Mouse (Mus musculus) gastrocnemius, adult 18-20 months (tissue): ENCODE results near the gene Slc9a3r2. TPM values are rescaled to one million over a fixed set of nuclear protein-coding genes. Genes with fewer than 3 reads are reported as not detected.
"Not testable (repeated sequence)": the region's sequence is repeated elsewhere in the genome, so short reads cannot be mapped to it uniquely, and the experiment has no call there.

Experiments used
- DNase-seq: peaks from one replicate; pipeline ENCODE4 v3.0.0; 2021; ENCODE audit warnings: low spot score
- total RNA-seq, 2 experiments: library from RNA; stranded (reverse); gene quantifications; 2 replicates each; pipeline ENCODE4 v1.2.3; 2021

Slc9a3r2 gene
- total RNA-seq, 2 experiments from 2014 or later, result 31.8 to 55.0 TPM

- not testable (repeated sequence) for DNase-seq
Measured at GRCm38 (mm10) chr17:24669214-24669544, 19.1 kb upstream of the Slc9a3r2 start.

- peak; percentile 64 for DNase-seq
Measured at GRCm38 (mm10) chr17:24667416-24667815, 17.3 kb upstream of the Slc9a3r2 start.

DNA sequence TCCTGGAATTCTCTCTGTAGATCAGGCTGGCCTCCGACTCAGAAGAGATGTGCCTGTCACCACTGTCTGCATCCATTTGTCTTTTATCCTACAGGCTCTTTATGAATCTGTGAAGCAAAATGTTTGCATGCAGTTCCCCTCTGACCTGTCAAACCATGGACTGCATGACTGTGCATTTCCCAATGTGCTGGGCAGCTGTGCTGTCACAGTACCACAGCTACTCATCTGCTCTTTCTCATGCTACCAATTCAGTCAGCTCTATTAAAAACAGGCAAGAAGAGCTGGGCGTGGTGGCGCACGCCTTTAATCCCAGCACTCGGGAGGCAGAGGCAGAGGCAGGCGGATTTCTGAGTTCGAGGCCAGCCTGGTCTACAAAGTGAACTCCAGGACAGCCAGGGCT is 16.9 kb upstream of the Slc9a3r2 start:
- DNase-seq, result not testable (repeated sequence)

DNA sequence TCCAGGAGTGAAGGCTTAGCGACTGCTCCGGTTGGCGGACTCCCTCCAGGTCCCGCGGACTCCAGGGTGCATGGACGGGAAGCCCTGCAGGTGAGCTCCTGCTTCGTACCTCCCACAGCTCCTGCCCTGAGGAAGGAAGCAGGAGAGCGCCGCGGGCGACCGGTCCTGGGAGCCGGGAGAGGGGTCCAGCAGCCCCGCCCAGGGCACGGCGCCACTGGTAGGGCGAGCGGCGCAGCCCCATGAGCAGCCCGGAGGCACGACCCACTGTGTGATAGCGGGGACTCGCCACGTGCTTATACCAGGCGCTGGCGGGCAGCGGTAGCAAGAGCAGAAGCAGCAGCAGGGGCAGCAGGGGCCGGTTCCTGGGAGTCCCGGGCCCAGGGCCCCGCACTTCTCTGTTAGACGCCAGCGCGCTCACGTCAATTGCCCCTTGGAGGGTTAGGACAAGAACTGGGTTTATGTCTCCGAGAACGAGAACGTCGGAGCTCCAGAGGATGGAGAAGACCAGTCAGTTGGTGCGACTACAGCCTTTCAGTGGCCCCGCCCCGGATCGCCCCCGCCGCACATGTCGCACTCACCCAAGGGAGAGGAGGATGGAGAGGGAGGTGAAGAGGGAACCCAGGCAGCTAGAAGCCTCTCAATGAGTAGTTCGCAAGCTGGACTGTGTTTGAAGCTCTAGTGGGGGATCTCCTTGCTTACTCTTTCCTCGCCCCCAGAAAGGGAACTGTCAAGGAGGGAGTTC is 8.1 kb upstream of the Slc9a3r2 start, which contains the start of gene Npw:
Gene Npw, minus strand, starts transcription at position 441 of the 742 bp plus-strand sequence.
- no peak for DNase-seq

DNA sequence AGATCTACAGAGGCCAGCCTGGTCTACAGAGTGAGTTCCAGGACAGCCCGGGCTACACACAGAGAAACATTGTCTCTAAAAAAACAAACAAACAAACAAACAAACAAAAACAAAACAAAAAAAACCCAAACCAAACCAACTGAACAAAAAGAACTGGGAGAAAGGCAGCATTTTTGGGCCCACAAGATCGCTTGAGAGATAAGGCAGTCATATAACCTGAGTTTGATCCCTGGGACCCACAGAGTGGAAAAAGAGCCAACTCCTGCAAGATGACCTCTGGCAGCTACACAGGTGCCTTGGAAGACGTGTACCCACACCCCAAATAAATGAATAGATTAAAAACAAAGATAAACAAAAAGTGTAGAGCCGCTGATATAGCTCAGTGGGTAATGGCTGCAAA is 4.8 kb upstream of the Slc9a3r2 start:
- DNase-seq, result no peak

- DNase-seq, result peak; percentile 76
Measured at GRCm38 (mm10) chr17:24653967-24654710, 4.0 kb upstream of the Slc9a3r2 start.

DNA sequence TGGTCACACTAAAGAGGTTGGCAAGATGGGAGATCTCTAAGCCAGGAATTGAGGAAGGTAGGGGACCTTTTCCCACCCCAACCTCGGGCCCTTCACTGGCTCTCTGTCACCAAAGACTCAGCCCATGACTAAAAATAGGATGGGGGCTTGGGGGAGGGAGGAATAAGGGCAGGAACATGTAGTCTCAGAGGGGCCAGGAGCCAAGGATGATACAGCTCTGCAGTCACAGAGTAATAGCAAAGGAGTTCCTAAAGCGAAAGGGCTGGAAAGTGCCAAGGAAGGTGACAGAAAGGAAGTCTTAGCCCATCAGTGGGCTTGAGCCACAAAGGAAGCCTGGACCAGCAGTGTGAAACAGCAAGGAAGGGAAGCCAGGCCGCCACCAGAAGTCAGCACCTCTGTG is 1.7 kb upstream of the Slc9a3r2 start:
- no peak for DNase-seq

DNA sequence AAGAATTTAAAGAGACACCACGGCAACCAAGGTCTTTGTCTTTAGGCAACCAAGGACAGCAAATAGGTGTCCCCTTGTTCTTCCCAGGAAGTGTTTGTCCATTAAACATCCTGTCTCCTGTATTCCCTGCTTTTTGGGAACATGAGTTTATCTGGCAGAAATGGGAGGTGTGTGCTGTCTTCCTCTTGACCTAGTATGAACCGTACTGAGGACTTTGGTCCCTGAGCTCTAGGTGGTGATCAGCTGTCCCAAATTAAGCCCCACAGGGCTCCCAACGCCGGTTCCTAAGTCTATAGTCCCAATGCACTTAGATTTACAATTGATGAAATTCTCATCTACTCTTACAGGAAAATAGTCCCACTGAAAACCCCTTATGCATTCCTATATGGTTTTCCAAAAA is 639 bp upstream of the Slc9a3r2 start:
- no peak for DNase-seq

GRCm38 (mm10) chr17:24649581-24650069 is 502 bp downstream of the Slc9a3r2 start:
- DNase-seq, result no peak

DNA sequence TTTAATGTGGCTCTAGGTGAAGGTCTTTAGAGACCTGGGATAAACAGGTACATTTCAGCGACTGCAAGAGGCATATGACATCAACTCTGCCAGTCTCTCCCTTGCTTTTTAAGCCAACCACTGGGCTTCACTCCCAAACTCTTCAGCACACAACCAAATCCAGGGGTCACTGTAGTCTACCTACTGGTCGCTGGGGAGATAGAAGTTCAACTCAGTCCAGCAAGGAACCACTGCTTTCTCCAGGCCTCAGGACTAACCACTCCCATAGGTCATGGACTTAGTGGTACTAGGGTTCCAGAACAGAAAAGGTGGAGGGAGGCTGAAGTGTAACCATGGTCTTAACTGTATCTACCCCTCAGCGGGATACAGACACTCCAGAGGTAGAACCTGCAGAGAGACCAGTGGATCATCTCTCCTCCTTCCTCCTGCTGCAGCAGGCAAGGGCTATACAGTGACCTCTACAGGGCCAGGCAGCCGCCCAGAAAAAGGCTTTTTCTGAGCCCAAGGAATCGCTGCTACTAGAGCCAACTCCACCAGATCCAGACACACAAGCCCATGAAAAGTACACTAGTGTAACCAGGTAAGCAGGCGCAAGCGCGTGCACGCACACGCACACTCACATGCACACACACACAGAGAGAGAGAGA is 1.3 kb downstream of the Slc9a3r2 start:
- DNase-seq, result no peak

DNA sequence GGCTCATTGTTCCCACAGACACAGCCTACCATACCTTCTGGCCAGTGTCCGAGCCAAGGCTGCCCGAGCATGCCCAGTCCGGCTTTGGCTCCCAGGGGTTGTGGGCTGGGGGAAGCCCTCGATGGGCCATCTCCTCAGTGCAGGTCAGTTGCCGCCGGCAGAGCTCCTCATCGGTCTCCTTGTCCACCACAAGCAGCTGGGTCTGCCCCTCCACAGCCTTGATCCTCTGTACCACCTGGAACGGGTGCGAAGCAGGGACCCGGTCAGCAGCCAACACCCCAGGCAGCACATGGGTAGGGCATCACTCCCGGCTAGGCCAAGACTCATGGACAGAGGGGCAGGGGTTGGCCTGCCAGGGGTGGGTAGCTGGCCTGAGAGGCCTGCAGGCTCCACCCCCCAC is 2.6 kb downstream of the Slc9a3r2 start:
- DNase-seq, result no peak

- no peak for DNase-seq
Measured at GRCm38 (mm10) chr17:24646381-24646780, 3.7 kb downstream of the Slc9a3r2 start.

DNA sequence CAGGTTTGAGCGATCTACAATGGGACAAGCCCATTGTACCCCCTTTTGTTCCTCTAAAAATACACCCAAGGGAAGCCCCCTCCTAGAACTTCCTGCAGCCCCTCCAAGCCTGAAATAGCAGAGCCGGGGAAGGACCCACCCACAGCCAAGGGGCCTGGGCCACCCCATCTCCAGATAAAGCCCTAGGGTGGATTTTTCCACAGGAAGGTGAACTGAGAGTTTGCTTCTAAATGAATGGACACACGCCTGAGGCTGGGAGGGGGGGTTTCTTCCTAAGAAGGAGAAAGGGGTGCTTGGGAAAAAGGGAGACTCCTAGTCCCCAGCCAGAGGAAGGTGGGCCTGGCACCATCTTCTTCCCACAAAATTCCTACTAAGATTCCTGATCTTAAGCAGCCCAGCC is 4.2 kb downstream of the Slc9a3r2 start:
- DNase-seq, result no peak

DNA sequence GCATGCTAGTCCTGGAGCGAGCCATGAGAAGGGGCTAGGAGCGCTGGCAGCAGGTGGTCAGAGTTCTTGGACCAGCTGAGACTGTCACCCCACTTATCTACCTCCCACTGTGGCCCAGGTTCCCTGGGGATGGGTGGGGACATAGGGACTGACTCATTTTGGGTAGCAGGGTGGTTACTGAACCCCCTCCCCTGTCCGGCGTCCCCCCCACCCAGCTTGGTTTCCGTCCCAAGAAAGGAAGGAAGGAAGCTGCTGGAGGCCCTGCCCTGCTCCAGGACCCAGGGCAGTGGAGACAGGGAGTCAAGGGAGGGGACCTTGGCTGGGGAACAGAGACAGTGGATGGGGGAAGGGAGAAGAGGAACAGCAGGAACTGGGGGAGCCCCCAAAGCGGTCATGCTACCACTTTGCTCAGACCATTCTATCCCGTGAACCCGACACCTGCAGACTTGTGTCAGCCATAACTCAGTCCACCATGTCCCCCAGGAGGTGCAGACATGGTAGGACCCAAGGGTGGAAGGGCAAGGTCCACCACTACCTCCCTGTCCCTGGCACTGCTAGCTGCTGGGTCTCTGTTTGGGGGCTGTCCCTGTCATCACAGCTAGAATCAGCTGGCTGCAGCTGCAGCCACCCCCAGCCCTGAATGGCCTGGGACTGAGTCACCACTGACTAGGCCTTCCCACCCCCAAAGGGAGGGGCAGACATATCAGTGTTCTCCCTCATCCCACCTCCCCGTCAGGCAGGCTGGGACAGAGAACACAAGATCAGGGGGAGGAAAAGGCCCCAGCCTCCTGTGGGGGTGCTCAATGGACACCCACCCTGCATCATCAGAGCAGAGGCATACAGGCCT is 5.0 kb downstream of the Slc9a3r2 start:
- DNase-seq, result no peak

GRCm38 (mm10) chr17:24644030-24644715 is 6.0 kb downstream of the Slc9a3r2 start:
- DNase-seq, result no peak

DNA sequence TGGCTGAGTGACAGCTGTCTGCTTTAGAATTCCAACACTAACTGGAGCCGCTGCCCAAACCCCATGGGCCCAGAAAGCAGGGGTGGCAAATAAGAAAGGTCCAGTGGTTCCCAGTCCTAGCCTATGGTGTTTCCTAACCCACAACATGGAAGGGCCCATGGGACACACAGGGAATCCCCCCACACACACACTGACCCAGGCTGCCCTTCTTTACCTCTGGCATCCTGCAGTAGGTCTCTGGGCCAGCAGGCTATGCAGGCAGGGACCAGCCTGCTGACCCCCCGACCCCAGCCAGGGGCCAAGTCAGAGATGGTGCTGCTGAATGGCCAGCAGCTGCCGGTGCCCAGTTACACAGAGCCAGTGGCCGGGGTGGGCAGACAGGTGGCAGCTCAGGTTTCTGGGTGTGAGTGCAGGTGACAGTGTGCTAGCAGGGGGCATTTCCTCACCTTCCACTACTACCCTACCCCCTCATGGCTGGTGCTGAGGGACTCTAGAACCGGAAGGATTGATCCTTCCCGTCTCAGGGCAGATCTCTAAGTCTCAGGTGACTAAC is 7.3 kb downstream of the Slc9a3r2 start:
- no peak for DNase-seq

DNA sequence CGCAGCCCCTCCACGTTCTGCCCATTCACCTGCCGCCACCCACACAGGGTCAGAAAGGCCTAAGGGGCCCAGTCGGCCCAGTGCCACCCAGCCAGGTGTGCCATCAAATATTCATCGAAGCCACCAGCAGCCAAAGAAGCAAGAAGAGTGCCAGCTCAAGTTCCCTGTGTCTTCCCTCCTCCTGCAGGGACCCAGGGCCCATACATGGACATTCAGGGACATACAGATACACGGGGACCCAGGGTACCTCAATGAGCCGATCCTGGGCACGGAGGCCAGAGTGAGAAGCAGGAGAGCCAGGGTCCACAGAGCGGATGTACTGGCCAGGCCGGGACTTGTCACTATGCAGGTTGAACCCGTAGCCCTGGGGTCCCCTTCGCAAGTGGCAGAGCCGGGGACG is 8.2 kb downstream of the Slc9a3r2 start:
- no peak for DNase-seq

- no peak for DNase-seq
Measured at GRCm38 (mm10) chr17:24640581-24640980, 9.5 kb downstream of the Slc9a3r2 start.

DNA sequence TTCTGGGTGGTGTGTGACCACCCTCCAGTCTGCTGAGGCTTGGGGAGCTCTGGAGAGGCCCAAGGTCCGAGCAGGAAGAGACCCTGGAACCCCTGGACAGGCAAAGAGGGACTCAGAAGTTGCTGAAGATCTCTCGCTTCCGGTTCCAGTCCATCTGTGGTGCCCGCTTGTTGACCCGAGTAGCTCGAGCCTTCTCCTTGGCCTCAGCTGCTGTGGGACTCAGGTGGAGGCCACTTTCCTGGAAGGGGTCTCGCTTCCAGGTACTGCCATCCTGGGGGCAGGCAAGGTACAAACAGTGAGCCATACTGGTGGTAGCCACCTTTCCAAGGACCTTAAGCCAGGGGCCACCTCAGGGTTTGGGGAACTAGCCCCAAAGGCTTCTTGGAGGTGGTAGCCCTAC is 10.0 kb downstream of the Slc9a3r2 start:
- DNase-seq, result no peak

- DNase-seq, result no peak
Measured at GRCm38 (mm10) chr17:24639571-24639988, 10.5 kb downstream of the Slc9a3r2 start.
